ENCODE assay signal across 14 mouse cellular contexts in genomic region chr1:149975626-149976025, GRCm38 (mm10).
"Had no signal": no experiment of that assay in that cellular context is flagged by ENCODE, and none has a peak within 500 bp of the region (broad histone marks: within the 10 kb centered on the region; RNA-seq: fewer than 3 reads in every experiment).

No protein-coding gene starts in this region.

- ATAC-seq: lung, postnatal 0 days; midbrain, embryonic 13.5 days; midbrain, embryonic 15.5 days had no signal

- DNase-seq: lung, adult 2 months; lung, postnatal 14 days; lung, postnatal 36 days; right cerebral cortex, postnatal 14 days; thymus, adult 2 months; thymus, postnatal 25 days; thymus, postnatal 4 days had no signal

- H3K27me3 ChIP-seq: lung, embryonic 15.5 days; megakaryocyte, embryonic 14.5 days; midbrain, embryonic 13.5 days; midbrain, embryonic 15.5 days; neural tube, embryonic 12.5 days; stomach, embryonic 15.5 days had no signal
